Mouse (Mus musculus) spleen, adult 2 months (tissue): ENCODE results near the gene Ofcc1.

Experiments
- CTCF ChIP-seq: fragments of 200-500 bp; IDR thresholded peaks from 2 replicates; pipeline ENCODE4 v1.5.1; 2011; ENCODE audit warnings: mild to moderate bottlenecking, inconsistent platforms; ENCODE audit not compliant: insufficient read depth, insufficient read length, insufficient replicate concordance; ENCODE audit errors: extremely low read depth
- POLR2A ChIP-seq: fragments of 200-500 bp; IDR thresholded peaks from 2 replicates; pipeline ENCODE4 v1.6.1; 2011; ENCODE audit warnings: low read depth, low read length, inconsistent platforms

DNA sequence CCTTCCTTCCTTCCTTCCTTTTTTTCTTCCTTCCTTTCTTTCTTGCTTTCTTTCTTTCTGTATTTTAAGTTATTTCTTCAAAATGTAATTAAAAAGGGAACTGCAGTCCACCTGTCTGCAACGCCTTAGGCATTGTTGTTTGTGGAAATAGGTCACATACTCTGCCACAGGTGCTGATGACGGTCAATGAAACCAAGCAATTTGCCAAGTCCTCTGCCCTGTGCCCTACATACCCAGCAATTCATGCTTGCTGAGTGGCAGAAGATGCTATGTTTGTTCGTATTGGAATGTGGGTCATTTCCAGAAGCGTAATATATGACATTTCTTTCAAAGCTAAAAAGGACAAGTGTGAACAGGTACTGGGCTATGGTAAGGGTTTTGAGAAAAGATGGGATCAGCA lies 285.0 kb downstream of the Ofcc1 start:
- no peak for TF ChIP-seq POLR2A
- no peak for TF ChIP-seq CTCF
